Mouse (Mus musculus) lung, embryonic 15.5 days (tissue): ENCODE results near the gene Tmub2. TPM values are rescaled to one million over a fixed set of nuclear protein-coding genes. Genes with fewer than 3 reads are reported as not detected.

ENCODE experiments used
- ATAC-seq: fragments of 200-750 bp; cut with Nextera tagmentation; 2 replicates; pipeline ENCODE4 v1.8.0; 2017; ENCODE audit warnings: moderate number of reproducible peaks, borderline replicate concordance; ENCODE audit not compliant: low FRiP score, low TSS enrichment; ENCODE audit errors: extremely low read depth
- H3K27ac ChIP-seq: fragments of 300-500 bp; sonication (generic); 2 replicates; pipeline ENCODE4 v1.5.1; 2015; ENCODE audit warnings: moderate library complexity, mild to moderate bottlenecking, inconsistent platforms
- H3K27me3 ChIP-seq: fragments of 300-500 bp; sonication (generic); 2 replicates; pipeline ENCODE4 v1.6.1; 2015; ENCODE audit warnings: inconsistent platforms
- H3K36me3 ChIP-seq: fragments of 300-500 bp; sonication (generic); 2 replicates; pipeline ENCODE4 v1.6.1; 2015; ENCODE audit warnings: inconsistent platforms
- H3K4me1 ChIP-seq: fragments of 300-500 bp; sonication (generic); 2 replicates; pipeline ENCODE4 v1.6.1; 2015; ENCODE audit warnings: inconsistent platforms
- H3K4me2 ChIP-seq: fragments of 300-500 bp; sonication (generic); 2 replicates; pipeline ENCODE4 v1.6.1; 2015; ENCODE audit warnings: inconsistent platforms, mild to moderate bottlenecking, moderate library complexity
- H3K4me3 ChIP-seq: fragments of 300-500 bp; sonication (generic); 2 replicates; pipeline ENCODE4 v1.5.1; 2015; ENCODE audit warnings: mild to moderate bottlenecking, inconsistent platforms
- H3K9ac ChIP-seq: fragments of 300-500 bp; sonication (generic); 2 replicates; pipeline ENCODE4 v1.6.1; 2015; ENCODE audit warnings: inconsistent platforms
- H3K9me3 ChIP-seq: fragments of 300-500 bp; sonication (generic); 2 replicates; pipeline ENCODE4 v1.6.1; 2016; ENCODE audit warnings: inconsistent platforms
- WGBS: fragments of 180-500 bp; shearing (Covaris S2); methylation state at CpG from one replicate; pipeline ENCODE4 v1.1.7; 2015; 5-methylcytosine and 5-hydroxymethylcytosine counted together
- polyA plus RNA-seq: library from polyadenylated mRNA; unstranded; fragments of >200 nt; fragmentation: Nextera tagmentation; extraction: Ambion mirVana; gene quantifications from 2 replicates; pipeline ENCODE4 v1.2.1, GENCODE M21; 2015

Gene Tmub2
- polyA plus RNA-seq, 1 experiment from 2014 or later, result 51.4 TPM

GRCm38 (mm10) chr11:102309821-102310617 is 25.3 kb downstream of the Tmub2 start:
- H3K9ac ChIP-seq, result 0 out of 2 replicates have a peak overlapping the region, but pooled peaks have one; percentile 4
- H3K36me3 ChIP-seq, result peaks cover 66% of the 10 kb centered on the region
- H3K4me3 ChIP-seq, result peak overlapping the region; percentile 41
- 81% methylated on average over 22 of the region's 22 CpGs for WGBS
- H3K27me3 ChIP-seq, result no peaks in the 10 kb centered on the region
- peak overlapping the region; percentile 68 for H3K4me2 ChIP-seq
- ATAC-seq, result no peak
- peaks cover 25% of the 10 kb centered on the region for H3K4me1 ChIP-seq
- H3K27ac ChIP-seq, result peak overlapping the region; percentile 68; the same call in 1 of the 2 replicates
- H3K9me3 ChIP-seq, result no peaks in the 10 kb centered on the region

- Histone ChIP-seq H3K27ac (no peak overlapping the region), H3K9ac (no peak overlapping the region), H3K4me1 (peaks cover 34% of the 10 kb centered on the region), H3K4me2 (no peak overlapping the region; the same call in 1 of the 2 replicates), H3K36me3 (peaks cover 65% of the 10 kb centered on the region), H3K27me3 (no peaks in the 10 kb centered on the region), H3K4me3 (no peak overlapping the region), H3K9me3 (no peaks in the 10 kb centered on the region)
- no peak for ATAC-seq
- 45% methylated on average over 38 of the region's 38 CpGs for WGBS
Observed at GRCm38 (mm10) chr11:102310768-102311695, 26.3 kb downstream of the Tmub2 start.

- Histone ChIP-seq H3K27ac (no peak overlapping the region), H3K36me3 (peaks cover 56% of the 10 kb centered on the region)
Observed at GRCm38 (mm10) chr11:102311966-102312365, 27.2 kb downstream of the Tmub2 start.

GRCm38 (mm10) chr11:102312586-102312985 is 27.9 kb downstream of the Tmub2 start:
- Histone ChIP-seq H3K27ac (no peak overlapping the region), H3K9me3 (no peaks in the 10 kb centered on the region), H3K4me1 (peaks cover 39% of the 10 kb centered on the region), H3K36me3 (peaks cover 50% of the 10 kb centered on the region), H3K9ac (no peak overlapping the region), H3K4me2 (no peak overlapping the region), H3K4me3 (no peak overlapping the region), H3K27me3 (no peaks in the 10 kb centered on the region)
- no peak for ATAC-seq
- WGBS, result 89% methylated on average over 6 of the region's 6 CpGs

More at GRCm38 (mm10) chr11:102311966-102312365, 27.2 kb downstream of the Tmub2 start:
- ATAC-seq, result no peak
- Histone ChIP-seq H3K27me3 (no peaks in the 10 kb centered on the region), H3K4me2 (no peak overlapping the region), H3K4me3 (no peak overlapping the region), H3K9me3 (no peaks in the 10 kb centered on the region), H3K4me1 (peaks cover 39% of the 10 kb centered on the region), H3K9ac (no peak overlapping the region)
- 86% methylated on average over 4 of the region's 4 CpGs for WGBS

GRCm38 (mm10) chr11:102314321-102314720 is 29.6 kb downstream of the Tmub2 start:
- H3K36me3 ChIP-seq, result peaks cover 43% of the 10 kb centered on the region
- ATAC-seq, result no peak

GRCm38 (mm10) chr11:102315690-102316571 is 31.2 kb downstream of the Tmub2 start:
- ATAC-seq, result no peak; the same call in 1 of the 2 replicates

More at GRCm38 (mm10) chr11:102314321-102314720, 29.6 kb downstream of the Tmub2 start:
- Histone ChIP-seq H3K4me3 (no peak overlapping the region), H3K27me3 (no peaks in the 10 kb centered on the region), H3K4me2 (no peak overlapping the region), H3K9ac (no peak overlapping the region), H3K9me3 (no peaks in the 10 kb centered on the region), H3K27ac (no peak overlapping the region), H3K4me1 (peaks cover 33% of the 10 kb centered on the region)
- 86% methylated on average over 12 of the region's 12 CpGs for WGBS

GRCm38 (mm10) chr11:102316572-102317297 is 32.0 kb downstream of the Tmub2 start:
- no peaks in the 10 kb centered on the region for H3K27me3 ChIP-seq
- peak; percentile 36 for ATAC-seq
- H3K4me3 ChIP-seq, result peak overlapping the region; percentile 99
- no peaks in the 10 kb centered on the region for H3K9me3 ChIP-seq
- H3K36me3 ChIP-seq, result peaks cover 32% of the 10 kb centered on the region
- H3K4me1 ChIP-seq, result peaks cover 22% of the 10 kb centered on the region
- WGBS, result 1% methylated on average over 49 of the region's 80 CpGs
- H3K27ac ChIP-seq, result peak overlapping the region; percentile 99
- H3K9ac ChIP-seq, result peak overlapping the region; percentile 100
- H3K4me2 ChIP-seq, result peak overlapping the region; percentile 90

More at GRCm38 (mm10) chr11:102315690-102316571, 31.2 kb downstream of the Tmub2 start:
- Histone ChIP-seq H3K9ac (peak overlapping the region; percentile 100), H3K4me3 (peak overlapping the region; percentile 99), H3K36me3 (peaks cover 32% of the 10 kb centered on the region), H3K27ac (peak overlapping the region; percentile 99), H3K27me3 (no peaks in the 10 kb centered on the region), H3K9me3 (no peaks in the 10 kb centered on the region), H3K4me2 (peak overlapping the region; percentile 90), H3K4me1 (peaks cover 25% of the 10 kb centered on the region)
- 12% methylated on average over 14 of the region's 14 CpGs for WGBS

- H3K4me1 ChIP-seq, result peaks cover 22% of the 10 kb centered on the region
- under 1% methylated on average over 58 of the region's 87 CpGs for WGBS
- H3K4me3 ChIP-seq, result peak overlapping the region; percentile 99
- H3K36me3 ChIP-seq, result peaks cover 27% of the 10 kb centered on the region
- no peaks in the 10 kb centered on the region for H3K9me3 ChIP-seq
- H3K4me2 ChIP-seq, result peak overlapping the region; percentile 90
- peak overlapping the region; percentile 100 for H3K9ac ChIP-seq
- peak overlapping the region; percentile 99 for H3K27ac ChIP-seq
- peak; percentile 3; the same call in 1 of the 2 replicates for ATAC-seq
- H3K27me3 ChIP-seq, result no peaks in the 10 kb centered on the region
Observed at GRCm38 (mm10) chr11:102317298-102317900, 32.7 kb downstream of the Tmub2 start.

- no peaks in the 10 kb centered on the region for H3K9me3 ChIP-seq
- H3K4me2 ChIP-seq, result peak overlapping the region; percentile 90
- under 1% methylated on average over 39 of the region's 77 CpGs for WGBS
- H3K36me3 ChIP-seq, result peaks cover 21% of the 10 kb centered on the region
- H3K27me3 ChIP-seq, result no peaks in the 10 kb centered on the region
- H3K4me1 ChIP-seq, result peaks cover 24% of the 10 kb centered on the region
- peak; percentile 66 for ATAC-seq
- H3K4me3 ChIP-seq, result peak overlapping the region; percentile 99
- H3K9ac ChIP-seq, result peak overlapping the region; percentile 100
- H3K27ac ChIP-seq, result peak overlapping the region; percentile 99
Observed at GRCm38 (mm10) chr11:102317901-102318575, 33.3 kb downstream of the Tmub2 start.
